Mouse (Mus musculus) liver, embryonic 11.5 days (tissue): ENCODE measurements at regions not wholly inside any gene's neighbourhood (a gene's known extent, or its start where the extent isn't known, plus 50 kb on each side); places are given as distances from the start of the nearest gene placed in this dataset.
"Not testable (repeated sequence)": the region's sequence is repeated elsewhere in the genome, so short reads cannot be mapped to it uniquely, and the experiment has no call there.

Experiments
- ATAC-seq: fragments of 200-750 bp; cut with Nextera tagmentation; replicated peaks from 2 replicates; pipeline ENCODE4 v1.8.0; 2017; ENCODE audit warnings: moderate number of reproducible peaks, mild to moderate bottlenecking, moderate TSS enrichment, moderate library complexity; ENCODE audit not compliant: low FRiP score
- DNase-seq: peaks from one replicate; pipeline ENCODE4 v3.0.0-alpha.2; 2017; ENCODE audit warnings: low spot score
- H3K27ac ChIP-seq: fragments of 300-500 bp; sonication (generic); 2 replicates; pipeline ENCODE4 v1.5.1; 2014; ENCODE audit warnings: mild to moderate bottlenecking, low read depth, low read length, control low read depth
- H3K27me3 ChIP-seq: fragments of 300-500 bp; sonication (generic); replicated peaks from 2 replicates; pipeline ENCODE4 v1.6.1; 2014; ENCODE audit warnings: low read length, mixed read lengths; ENCODE audit not compliant: control insufficient read depth, insufficient read depth
- H3K36me3 ChIP-seq: fragments of 300-500 bp; sonication (generic); 2 replicates; pipeline ENCODE4 v1.6.1; 2014; ENCODE audit warnings: mild to moderate bottlenecking, low read length, moderate library complexity, mixed read lengths; ENCODE audit not compliant: control insufficient read depth, insufficient read depth
- H3K4me1 ChIP-seq: fragments of 300-500 bp; sonication (generic); replicated peaks from 2 replicates; pipeline ENCODE4 v1.6.1; 2014; ENCODE audit warnings: low read length, mixed read lengths; ENCODE audit not compliant: control insufficient read depth, insufficient read depth
- H3K4me2 ChIP-seq: fragments of 300-500 bp; sonication (generic); 2 replicates; pipeline ENCODE4 v1.6.1; 2014; ENCODE audit warnings: mild to moderate bottlenecking, control low read depth, moderate library complexity
- H3K4me3 ChIP-seq: fragments of 300-500 bp; sonication (generic); 2 replicates; pipeline ENCODE4 v1.5.1; 2014; ENCODE audit warnings: low read depth, low read length, control low read depth
- H3K9ac ChIP-seq: fragments of 300-500 bp; sonication (generic); 2 replicates; pipeline ENCODE4 v1.6.1; 2014; ENCODE audit warnings: low read depth, low read length, control low read depth
- H3K9me3 ChIP-seq: fragments of 300-500 bp; sonication (generic); 2 replicates; pipeline ENCODE4 v1.6.1; 2016; ENCODE audit warnings: low read length, inconsistent platforms, mixed read lengths; ENCODE audit not compliant: control insufficient read depth
- WGBS: fragments of 180-500 bp; shearing (Covaris S2); extraction: QIAGEN DNeasy Blood & Tissue Kit; methylation state at CpG from one replicate; pipeline ENCODE4 v1.1.7; 2014; 5-methylcytosine and 5-hydroxymethylcytosine counted together

GRCm38 (mm10) chr14:74250021-74250420 is 390.6 kb upstream of the Htr2a start:
- 52% methylated on average over 2 of the region's 2 CpGs for WGBS
- no peak overlapping the region for H3K9ac ChIP-seq
- DNase-seq = no peak
- no peak overlapping the region for H3K27ac ChIP-seq
- ATAC-seq = no peak
- no peaks in the 10 kb centered on the region for H3K9me3 ChIP-seq
- no peaks in the 10 kb centered on the region for H3K27me3 ChIP-seq
- H3K4me1 ChIP-seq = no peaks in the 10 kb centered on the region
- no peak overlapping the region for H3K4me2 ChIP-seq
- H3K36me3 ChIP-seq = no peaks in the 10 kb centered on the region
- H3K4me3 ChIP-seq = no peak overlapping the region

- WGBS = 70% methylated on average over 10 of the region's 10 CpGs
- Histone ChIP-seq H3K36me3 (no peaks in the 10 kb centered on the region), H3K4me3 (no peak overlapping the region)
Observed at GRCm38 (mm10) chr14:74252189-74253145, 388.2 kb upstream of the Htr2a start.

GRCm38 (mm10) chr14:74255000-74255399 is 385.6 kb upstream of the Htr2a start:
- Histone ChIP-seq H3K27me3 (no peaks in the 10 kb centered on the region), H3K4me2 (no peak overlapping the region), H3K36me3 (no peaks in the 10 kb centered on the region), H3K27ac (no peak overlapping the region), H3K9ac (no peak overlapping the region), H3K9me3 (no peaks in the 10 kb centered on the region), H3K4me3 (no peak overlapping the region), H3K4me1 (no peaks in the 10 kb centered on the region)
- DNase-seq (no peak), ATAC-seq (no peak)

More at GRCm38 (mm10) chr14:74252189-74253145, 388.2 kb upstream of the Htr2a start:
- no peak overlapping the region for H3K27ac ChIP-seq
- ATAC-seq = no peak
- no peaks in the 10 kb centered on the region for H3K27me3 ChIP-seq
- no peaks in the 10 kb centered on the region for H3K4me1 ChIP-seq
- H3K4me2 ChIP-seq = no peak overlapping the region
- DNase-seq = no peak
- no peaks in the 10 kb centered on the region for H3K9me3 ChIP-seq
- H3K9ac ChIP-seq = no peak overlapping the region

GRCm38 (mm10) chr14:74259437-74259836 is 381.2 kb upstream of the Htr2a start:
- Histone ChIP-seq H3K27me3 (no peaks in the 10 kb centered on the region), H3K27ac (no peak overlapping the region), H3K36me3 (no peaks in the 10 kb centered on the region), H3K4me2 (no peak overlapping the region), H3K4me1 (no peaks in the 10 kb centered on the region), H3K9me3 (no peaks in the 10 kb centered on the region), H3K4me3 (no peak overlapping the region), H3K9ac (no peak overlapping the region)
- DNase-seq (no peak), ATAC-seq (no peak)

- H3K36me3 ChIP-seq = no peaks in the 10 kb centered on the region
Observed at GRCm38 (mm10) chr14:74267086-74267485, 373.6 kb upstream of the Htr2a start.

GRCm38 (mm10) chr14:74294560-74294959 is 346.1 kb upstream of the Htr2a start:
- Histone ChIP-seq H3K4me2 (no peak overlapping the region), H3K27ac (no peak overlapping the region), H3K9ac (no peak overlapping the region), H3K4me1 (no peaks in the 10 kb centered on the region), H3K36me3 (no peaks in the 10 kb centered on the region), H3K4me3 (no peak overlapping the region), H3K9me3 (no peaks in the 10 kb centered on the region), H3K27me3 (no peaks in the 10 kb centered on the region)
- no peak for ATAC-seq
- no peak for DNase-seq
- WGBS = 75% methylated on average over 3 of the region's 3 CpGs

More at GRCm38 (mm10) chr14:74267086-74267485, 373.6 kb upstream of the Htr2a start:
- no peaks in the 10 kb centered on the region for H3K9me3 ChIP-seq
- no peaks in the 10 kb centered on the region for H3K27me3 ChIP-seq
- H3K27ac ChIP-seq = no peak overlapping the region
- no peak overlapping the region for H3K4me2 ChIP-seq
- H3K4me1 ChIP-seq = no peaks in the 10 kb centered on the region
- ATAC-seq (no peak), DNase-seq (no peak)
- H3K4me3 ChIP-seq = no peak overlapping the region
- H3K9ac ChIP-seq = no peak overlapping the region
- 37% methylated on average over 1 of the region's 1 CpGs for WGBS

- no peaks in the 10 kb centered on the region for H3K9me3 ChIP-seq
- no peaks in the 10 kb centered on the region for H3K36me3 ChIP-seq
- no peaks in the 10 kb centered on the region for H3K27me3 ChIP-seq
- no peak overlapping the region for H3K4me3 ChIP-seq
- no peak overlapping the region for H3K27ac ChIP-seq
- WGBS = 84% methylated on average over 3 of the region's 3 CpGs
- no peaks in the 10 kb centered on the region for H3K4me1 ChIP-seq
- H3K4me2 ChIP-seq = no peak overlapping the region
- DNase-seq (no peak), ATAC-seq (no peak)
- H3K9ac ChIP-seq = no peak overlapping the region
Observed at GRCm38 (mm10) chr14:74304483-74304882, 336.2 kb upstream of the Htr2a start.

- 86% methylated on average over 16 of the region's 16 CpGs for WGBS
- no peaks in the 10 kb centered on the region for H3K36me3 ChIP-seq
Observed at GRCm38 (mm10) chr14:74306717-74307307, 333.8 kb upstream of the Htr2a start.

GRCm38 (mm10) chr14:74309451-74309850 is 331.2 kb upstream of the Htr2a start:
- 80% methylated on average over 2 of the region's 2 CpGs for WGBS
- H3K4me1 ChIP-seq, DNase-seq: not testable (repeated sequence)

More at GRCm38 (mm10) chr14:74306717-74307307, 333.8 kb upstream of the Htr2a start:
- Histone ChIP-seq H3K4me3 (no peak overlapping the region), H3K27ac (no peak overlapping the region), H3K27me3 (no peaks in the 10 kb centered on the region), H3K4me2 (no peak overlapping the region), H3K9ac (no peak overlapping the region), H3K4me1 (no peaks in the 10 kb centered on the region), H3K9me3 (no peaks in the 10 kb centered on the region)
- DNase-seq (no peak), ATAC-seq (no peak)

More at GRCm38 (mm10) chr14:74309451-74309850, 331.2 kb upstream of the Htr2a start:
- not testable (repeated sequence) for ATAC-seq, H3K27me3 ChIP-seq, H3K9ac ChIP-seq, H3K36me3 ChIP-seq, H3K9me3 ChIP-seq, H3K27ac ChIP-seq, H3K4me2 ChIP-seq, H3K4me3 ChIP-seq
